Mouse (Mus musculus): ENCODE data around the gene Fmo5. TPM values are rescaled to one million over a fixed set of nuclear protein-coding genes. Genes with fewer than 3 reads are reported as not detected.

Fmo5 gene
- 3.3 TPM for polyA plus RNA-seq (2015; fragmentation: Illumina TruSeq; extraction: RNeasy Lipid Tissue Mini Kit (QIAGEN cat#74804); ENCODE audit: low read depth, low replicate concordance)

GRCm38 (mm10) chr3:97628391-97629001 lies at the start of gene Fmo5:
TSS of gene Fmo5 (plus strand) at chr3:97628804.

GRCm38 (mm10) chr3:97609845-97610410 lies 18.7 kb upstream of the Fmo5 start, which contains the start of gene Chd1l:
TSS of gene Chd1l (minus strand) at chr3:97610203.

GRCm38 (mm10) chr3:97657655-97658411 lies 29.2 kb downstream of the Fmo5 start, which contains the start of gene Prkab2:
TSS of gene Prkab2 (plus strand) at chr3:97658193.

GRCm38 (mm10) chr3:97674644-97675110 lies 46.1 kb downstream of the Fmo5 start, which contains the start of gene Gm17651:
TSS of gene Gm17651 (minus strand) at chr3:97674694.

Other genes starting within 250 kb of the Fmo5 start
- not detected for gene Olfr1402, start 206.8 kb upstream of the Fmo5 start, polyA plus RNA-seq (2015; fragmentation: Illumina TruSeq; extraction: RNeasy Lipid Tissue Mini Kit (QIAGEN cat#74804); ENCODE audit: low read depth, low replicate concordance)
- 7.4 TPM for gene Chd1l, start 18.6 kb upstream of the Fmo5 start, polyA plus RNA-seq (2015; fragmentation: Illumina TruSeq; extraction: RNeasy Lipid Tissue Mini Kit (QIAGEN cat#74804); ENCODE audit: low read depth, low replicate concordance)
- 24.7 TPM for gene Prkab2, start 29.4 kb downstream of the Fmo5 start, polyA plus RNA-seq (2015; fragmentation: Illumina TruSeq; extraction: RNeasy Lipid Tissue Mini Kit (QIAGEN cat#74804); ENCODE audit: low read depth, low replicate concordance)
- gene Gm17651, start 45.9 kb downstream of the Fmo5 start, polyA plus RNA-seq (2015; fragmentation: Illumina TruSeq; extraction: RNeasy Lipid Tissue Mini Kit (QIAGEN cat#74804); ENCODE audit: low read depth, low replicate concordance) = not detected

All from brain, adult 10 weeks (tissue).